Mouse (Mus musculus): Measurements from ENCODE around the gene Ube2s. TPM values are rescaled to one million over a fixed set of nuclear protein-coding genes. Genes with fewer than 3 reads are reported as not detected.

The Ube2s gene
- total RNA-seq, 2 experiments from 2014 or later = 230 to 236 TPM

DNA sequence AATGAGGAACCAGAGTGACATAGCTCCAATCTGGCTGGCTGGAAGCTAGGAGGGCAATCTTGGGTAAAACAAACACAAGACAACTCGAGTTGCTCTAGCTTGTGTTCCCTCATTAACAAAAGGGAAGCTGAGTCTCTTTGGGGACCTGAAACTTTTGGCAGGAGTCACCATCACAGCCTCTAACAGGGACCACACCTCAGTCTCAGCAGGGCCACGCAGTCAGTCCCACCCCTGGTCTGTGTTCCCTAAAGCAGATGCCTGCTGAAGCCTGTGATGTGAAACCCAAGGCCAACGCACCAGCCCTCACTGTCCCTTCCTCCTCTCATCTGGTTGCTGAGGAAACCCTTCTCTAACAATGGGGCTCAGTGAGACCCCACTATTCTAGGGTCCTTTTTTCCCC is 30.3 kb downstream of the Ube2s start:
- ATAC-seq (replicated peaks; ENCODE audit: poor library complexity, severe bottlenecking) = peak; percentile 51

DNA sequence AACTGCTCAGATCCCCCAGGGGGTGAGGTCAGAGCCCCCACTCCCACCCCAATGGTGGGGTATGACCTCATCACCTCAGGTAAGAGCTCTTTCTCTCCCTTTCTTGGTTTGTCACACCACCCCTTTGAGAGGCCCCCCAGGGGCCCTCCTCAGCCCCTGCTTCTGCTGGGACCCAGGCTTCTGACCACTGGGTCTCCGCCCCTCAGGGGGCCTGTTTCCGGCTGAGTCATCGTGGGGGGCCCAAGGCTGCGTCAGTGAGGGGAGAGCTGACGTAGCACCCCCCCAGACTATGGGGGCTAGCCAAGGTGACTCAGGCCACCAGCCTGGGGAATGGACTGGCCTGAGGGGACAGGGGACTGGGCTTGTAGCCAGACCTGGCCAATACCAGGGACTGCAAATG is 32.5 kb downstream of the Ube2s start:
- peak; percentile 31 for ATAC-seq (replicated peaks; ENCODE audit: poor library complexity, severe bottlenecking)

GRCm38 (mm10) chr7:4777851-4778637 is 34.3 kb downstream of the Ube2s start:
- no peak for ATAC-seq (replicated peaks; ENCODE audit: poor library complexity, severe bottlenecking)

- peak; percentile 39; the same call in 1 of the 2 replicates for ATAC-seq (replicated peaks; ENCODE audit: poor library complexity, severe bottlenecking)
Observed at GRCm38 (mm10) chr7:4776861-4777830, 35.2 kb downstream of the Ube2s start.

DNA sequence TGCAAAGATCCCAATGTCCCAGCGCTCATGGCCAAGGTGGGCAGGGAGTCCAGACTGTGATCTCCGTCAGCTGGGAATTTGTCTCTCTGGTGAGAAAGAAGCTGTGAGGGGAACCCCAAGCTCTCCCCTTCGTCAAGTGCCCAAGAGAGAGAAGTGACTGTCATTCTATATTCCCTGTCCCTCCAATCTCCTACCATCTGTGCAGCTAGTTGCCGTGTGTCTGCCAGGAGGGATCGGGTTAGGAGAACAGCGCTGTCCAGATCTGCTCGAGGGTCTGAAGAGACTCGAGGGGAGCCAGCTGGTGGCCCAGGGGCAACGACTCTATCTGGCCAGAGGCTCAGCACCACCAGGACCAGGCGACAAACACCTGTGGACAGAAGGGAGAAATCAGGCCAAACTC is 36.3 kb downstream of the Ube2s start:
- no peak for ATAC-seq (replicated peaks; ENCODE audit: poor library complexity, severe bottlenecking)

DNA sequence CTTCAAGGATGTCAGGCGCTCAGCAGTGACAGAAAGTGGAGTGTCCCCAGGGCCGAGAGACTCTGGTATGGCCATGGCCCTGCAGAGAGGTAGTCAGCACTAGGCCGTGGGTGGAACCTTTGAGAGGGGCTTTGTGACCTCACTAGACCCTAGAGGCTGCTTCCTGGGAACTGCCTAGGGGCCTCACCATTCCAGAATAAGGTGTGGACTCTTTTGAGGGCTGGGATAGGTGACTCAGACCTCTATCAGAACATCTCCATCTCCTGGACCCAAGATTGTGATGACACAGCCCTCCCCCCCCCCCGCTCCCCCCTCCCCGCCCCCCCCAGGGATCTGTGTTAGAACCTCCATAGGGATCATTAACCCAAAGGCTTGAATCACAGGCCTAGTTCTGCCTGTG is 41.2 kb downstream of the Ube2s start, which contains the start of gene Fam71e2:
Gene Fam71e2 (minus strand): TSS at position 101 of the 400 bp plus-strand sequence.
- ATAC-seq (replicated peaks; ENCODE audit: poor library complexity, severe bottlenecking) = no peak

GRCm38 (mm10) chr7:4764946-4765710 is 47.3 kb downstream of the Ube2s start:
- ATAC-seq (replicated peaks; ENCODE audit: poor library complexity, severe bottlenecking) = no peak

DNA sequence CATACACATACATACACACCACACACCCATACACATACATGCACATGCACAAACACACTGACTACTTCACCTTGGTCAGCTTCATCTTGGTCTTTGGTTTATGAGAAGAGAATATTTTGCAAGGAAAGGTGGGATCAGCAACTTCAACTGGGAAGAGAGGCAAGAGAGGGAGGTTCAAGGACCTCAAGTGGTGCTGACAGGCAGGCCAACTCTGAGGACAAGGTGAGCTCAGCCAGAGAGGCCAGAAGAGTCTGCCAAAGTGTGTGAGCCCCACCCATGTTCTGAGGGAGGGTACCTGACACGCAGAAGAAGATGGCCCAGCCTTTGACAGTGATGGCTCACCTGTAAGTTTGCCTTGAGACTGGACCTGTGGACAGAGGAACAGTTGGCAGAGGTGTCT is 52.7 kb downstream of the Ube2s start:
- ATAC-seq (replicated peaks; ENCODE audit: poor library complexity, severe bottlenecking) = no peak

- peak; percentile 79 for ATAC-seq (replicated peaks; ENCODE audit: poor library complexity, severe bottlenecking)
Observed at GRCm38 (mm10) chr7:4752821-4753570, 59.4 kb downstream of the Ube2s start, which contains the start of gene Cox6b2. Cox6b2 (minus strand) TSS chr7:4753094.

DNA sequence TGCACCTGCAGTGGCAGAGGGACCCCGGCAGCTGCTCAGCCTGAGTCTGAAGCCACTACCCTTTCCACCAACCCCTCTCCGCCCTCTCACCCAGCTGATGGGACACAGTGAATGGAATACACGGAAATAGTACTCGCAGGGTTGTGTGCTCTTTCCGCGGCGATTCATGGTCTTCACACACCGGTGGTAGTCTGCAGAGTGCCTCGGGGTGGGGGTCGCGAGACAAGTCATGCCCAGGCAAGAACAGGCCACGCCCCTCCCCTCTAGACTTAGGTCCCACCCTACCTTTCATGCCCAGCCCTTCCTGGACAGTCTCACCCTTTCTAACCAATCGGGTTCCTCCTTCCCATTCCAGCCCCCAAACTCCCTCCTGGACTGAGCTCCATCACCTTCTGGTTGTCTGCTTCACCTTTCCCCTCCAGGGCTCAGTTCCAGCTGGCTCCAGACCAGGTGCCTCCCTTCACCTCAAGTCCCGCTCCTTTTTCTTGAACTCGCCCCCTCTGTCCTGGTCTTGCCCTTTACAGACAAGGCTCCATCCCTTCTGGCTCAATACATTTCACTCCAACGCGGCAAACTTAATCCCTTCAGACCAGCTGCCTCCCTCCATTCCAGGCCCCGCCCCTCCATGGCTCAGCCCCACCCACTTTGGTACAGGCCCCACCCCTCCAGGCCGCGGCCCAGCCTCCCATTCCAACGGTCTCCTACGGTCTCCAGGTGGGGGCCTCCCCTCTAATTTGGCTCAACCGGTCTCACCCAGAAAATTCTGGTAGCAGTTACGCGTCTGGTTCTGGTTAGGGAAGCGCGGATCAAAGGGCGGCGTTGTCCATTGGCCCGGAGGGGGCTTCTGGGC is 60.2 kb downstream of the Ube2s start:
- ATAC-seq (replicated peaks; ENCODE audit: poor library complexity, severe bottlenecking) = peak; percentile 41

GRCm38 (mm10) chr7:4749169-4749568 is 63.2 kb downstream of the Ube2s start:
- ATAC-seq (replicated peaks; ENCODE audit: poor library complexity, severe bottlenecking) = no peak

DNA sequence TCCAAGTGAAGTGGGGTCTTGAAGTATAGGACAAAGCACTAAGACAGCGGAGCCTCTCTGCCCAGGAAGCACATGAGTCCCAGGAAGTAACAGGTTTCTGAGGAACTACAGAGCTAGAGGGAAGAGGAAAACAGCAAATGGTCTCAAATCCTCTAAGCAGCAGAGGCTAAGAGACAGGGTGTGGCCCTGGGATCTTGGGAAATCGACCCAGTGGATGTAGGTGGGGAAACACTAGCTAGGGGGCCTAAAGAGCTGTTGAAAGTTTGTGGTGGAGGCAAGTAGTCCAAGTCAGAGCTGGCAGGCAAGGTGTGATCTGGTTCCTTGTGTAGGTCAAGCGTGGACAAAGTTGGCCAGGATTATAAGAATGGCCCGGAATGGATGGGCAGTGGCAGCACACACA is 64.1 kb downstream of the Ube2s start:
- ATAC-seq (replicated peaks; ENCODE audit: poor library complexity, severe bottlenecking) = peak; percentile 39

GRCm38 (mm10) chr7:4747156-4747899 is 65.1 kb downstream of the Ube2s start:
- no peak for ATAC-seq (replicated peaks; ENCODE audit: poor library complexity, severe bottlenecking)

DNA sequence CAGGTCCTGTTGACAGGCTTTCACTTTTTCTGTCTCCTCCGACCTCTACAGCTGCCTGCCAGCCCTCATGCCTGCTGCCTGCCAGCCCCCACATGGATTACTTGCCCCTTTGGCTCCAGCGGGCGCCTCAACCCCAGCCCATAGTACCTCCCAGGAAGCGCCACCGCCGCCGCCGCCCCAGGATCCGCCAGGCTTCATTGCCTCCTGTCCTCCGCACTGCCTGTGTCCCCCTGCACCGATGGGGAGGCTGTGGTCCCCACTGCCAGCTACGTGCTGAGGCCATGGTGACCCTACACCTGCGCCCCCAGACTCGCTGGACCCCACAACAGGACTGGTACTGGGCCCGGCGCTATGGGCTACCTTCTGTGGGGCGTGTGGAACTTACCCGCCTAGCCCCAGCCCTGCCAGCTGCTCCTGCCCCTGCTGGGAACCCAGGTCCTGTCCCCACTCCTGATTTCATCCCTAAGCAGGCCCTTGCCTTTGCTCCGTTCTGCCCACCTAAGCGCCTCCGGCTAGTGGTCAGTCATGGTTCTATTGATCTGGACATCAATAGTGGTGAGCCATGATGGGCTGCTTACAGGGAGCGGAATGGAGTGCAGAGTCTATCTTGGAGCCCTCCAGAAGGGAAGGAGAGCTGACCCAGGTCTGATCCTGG is 65.9 kb downstream of the Ube2s start:
- no peak for ATAC-seq (replicated peaks; ENCODE audit: poor library complexity, severe bottlenecking)

DNA sequence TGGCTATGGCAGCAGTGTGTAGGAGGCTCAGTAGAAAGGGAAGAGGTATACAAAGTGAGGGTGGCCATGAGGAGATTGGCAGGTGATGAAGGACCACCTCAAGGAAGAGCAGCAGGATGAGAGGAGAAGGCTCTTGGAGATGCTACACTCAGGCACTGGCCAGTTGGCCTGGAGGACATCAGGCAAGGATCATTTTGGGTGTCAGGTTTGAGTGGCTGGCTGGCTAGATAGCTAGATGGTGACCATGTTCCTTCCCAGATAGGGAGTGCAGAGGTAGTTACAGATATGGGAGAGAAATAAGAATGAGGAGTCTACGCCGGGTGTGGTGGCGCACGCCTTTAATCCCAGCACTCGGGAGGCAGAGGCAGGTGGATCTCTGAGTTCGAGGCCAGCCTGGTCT is 67.5 kb downstream of the Ube2s start:
- no peak for ATAC-seq (replicated peaks; ENCODE audit: poor library complexity, severe bottlenecking)
